Mouse (Mus musculus) testis, postnatal 14 days (tissue): ENCODE results near the gene Lgals12.

ENCODE experiments used
- DNase-seq: peaks from one replicate; pipeline ENCODE4 v3.0.0; 2021; ENCODE audit warnings: low spot score

Lgals12 gene

GRCm38 (mm10) chr19:7583599-7583998, 23.4 kb downstream of the Lgals12 start:
- no peak for DNase-seq

GRCm38 (mm10) chr19:7583101-7583500, 23.9 kb downstream of the Lgals12 start:
- DNase-seq = no peak

DNA sequence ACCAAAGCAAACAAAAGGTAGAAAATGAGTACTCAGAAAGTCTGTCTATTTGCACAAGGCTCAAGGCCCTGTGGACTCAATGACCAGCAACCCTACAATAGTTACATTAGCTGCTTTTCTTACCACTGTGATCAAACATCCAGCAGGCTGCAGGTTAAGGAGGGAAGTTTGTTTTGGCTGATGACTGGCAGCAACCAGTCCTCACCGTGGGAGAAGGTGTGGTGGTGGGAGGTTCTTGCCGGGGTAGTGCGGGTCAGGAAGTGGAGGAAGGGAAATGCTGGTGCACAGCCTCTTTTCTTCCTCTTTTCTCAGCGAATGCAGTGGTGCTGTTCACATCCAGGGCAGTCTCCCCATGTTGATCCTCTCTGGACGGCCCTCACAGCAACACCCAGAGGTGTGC, 26.0 kb downstream of the Lgals12 start:
- DNase-seq = no peak

DNA sequence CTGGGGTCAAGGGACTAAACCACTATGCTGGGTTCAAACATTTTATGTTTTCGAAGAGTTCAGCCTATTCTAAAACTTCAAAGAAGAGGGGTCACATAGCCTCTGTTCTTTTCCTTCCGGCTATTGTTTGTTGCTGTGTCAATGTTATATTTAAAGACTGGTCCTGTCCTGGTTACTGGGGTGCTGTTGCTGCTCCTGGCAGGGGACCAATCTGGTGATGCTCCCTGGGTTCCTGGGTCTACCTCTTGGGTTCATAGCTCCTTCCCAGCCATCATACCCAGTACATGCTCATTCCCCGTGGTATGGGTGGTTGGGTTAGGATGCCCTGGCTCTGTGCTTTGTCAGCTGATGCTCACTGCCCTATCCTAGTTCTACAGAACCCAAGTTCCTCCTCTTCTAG, 29.3 kb downstream of the Lgals12 start:
- no peak for DNase-seq

DNA sequence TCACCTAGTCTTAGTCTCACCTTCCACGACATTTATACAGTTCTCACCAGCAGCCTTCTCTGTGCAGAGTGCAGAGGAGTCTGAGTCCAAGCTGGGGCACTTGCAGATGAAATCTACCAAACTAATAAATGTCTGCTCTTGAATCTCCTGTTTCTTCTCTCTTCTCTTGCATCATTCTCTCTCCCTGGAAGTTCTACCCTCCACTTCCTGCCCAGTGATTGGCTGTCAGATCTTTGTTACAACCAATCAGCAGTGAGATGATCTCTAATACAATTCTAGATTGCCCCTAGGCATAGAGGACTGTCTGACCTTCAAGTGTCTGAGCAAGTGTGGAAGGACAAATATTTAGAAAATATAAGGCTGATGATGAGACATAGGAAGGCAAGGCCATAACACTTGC, 30.8 kb downstream of the Lgals12 start:
- DNase-seq = no peak

DNA sequence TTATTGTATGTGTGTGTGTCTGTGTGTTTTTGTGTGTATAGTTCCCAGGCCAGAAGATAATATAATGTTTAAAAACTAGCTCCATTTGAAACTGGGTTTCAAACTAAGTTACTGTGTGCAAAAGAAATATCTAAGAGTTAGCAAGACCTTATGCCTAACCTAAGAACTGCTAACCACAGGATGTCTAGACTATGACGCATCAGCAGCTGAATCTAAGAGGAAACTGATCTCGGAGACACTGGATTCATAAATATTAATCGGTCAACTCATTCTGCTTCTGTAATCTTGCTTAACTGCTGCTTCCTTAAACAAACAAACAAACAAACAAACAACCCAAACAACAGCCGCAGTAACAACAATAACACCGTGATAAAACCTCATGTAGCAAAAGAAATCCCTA, 37.3 kb downstream of the Lgals12 start:
- no peak for DNase-seq

DNA sequence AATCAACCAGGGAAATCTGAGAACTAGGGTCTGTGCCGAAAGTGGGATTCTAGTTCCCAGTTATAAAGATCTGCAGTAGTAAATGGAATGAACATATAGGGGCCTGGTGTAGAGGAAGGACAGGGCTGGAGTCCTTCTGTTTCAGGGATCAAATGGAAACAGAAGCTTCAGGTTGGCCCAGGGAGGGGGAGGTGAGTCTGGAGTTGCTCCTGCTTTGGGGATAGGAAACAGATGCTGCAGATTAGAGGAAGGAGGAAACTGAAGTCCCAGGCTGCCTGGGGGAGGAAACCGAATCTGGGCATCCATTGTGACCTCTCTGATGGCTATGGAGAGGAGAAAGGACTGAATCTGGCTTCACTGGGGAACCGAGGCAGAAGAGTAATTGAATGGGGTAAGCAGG, 38.6 kb downstream of the Lgals12 start:
- DNase-seq = no peak

DNA sequence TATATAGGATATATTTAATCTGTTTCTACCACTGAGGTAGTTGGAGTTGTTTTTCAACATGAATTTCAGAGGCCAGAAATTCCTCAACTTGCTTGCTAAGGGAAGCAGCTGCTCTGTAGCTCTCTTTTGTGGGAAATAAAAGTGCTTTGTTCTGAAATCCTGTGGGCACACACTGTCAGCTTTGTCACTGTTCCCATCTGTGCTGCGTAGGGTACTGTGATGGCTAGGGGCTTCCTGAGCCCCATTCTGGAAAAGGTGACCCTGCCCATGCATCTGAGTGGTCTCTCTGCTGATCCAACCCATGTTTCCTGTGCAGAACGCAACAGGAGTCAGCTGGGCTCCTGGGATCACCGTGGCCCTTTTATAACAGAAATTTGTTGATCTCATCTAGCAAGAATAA, 40.2 kb downstream of the Lgals12 start:
- no peak for DNase-seq

GRCm38 (mm10) chr19:7564457-7564856, 42.5 kb downstream of the Lgals12 start:
- DNase-seq = no peak

DNA sequence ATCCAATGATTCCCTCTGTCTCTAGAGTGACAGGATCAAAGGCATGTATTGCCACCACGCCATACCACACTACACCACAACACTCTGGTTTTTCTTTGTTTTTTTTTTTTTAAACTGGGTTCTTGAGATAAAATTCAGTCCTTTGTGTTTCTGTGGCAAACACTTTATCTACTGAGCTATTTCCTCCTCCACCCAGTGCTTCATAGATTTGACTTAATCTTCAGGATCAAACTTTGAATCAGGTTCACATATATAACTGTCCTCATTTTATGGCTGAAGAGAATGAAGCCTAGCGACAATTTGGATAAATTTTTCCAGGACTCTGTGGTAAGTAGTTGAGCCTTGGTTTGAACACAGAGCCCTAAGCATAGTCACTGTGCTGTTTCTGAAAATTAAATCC, 43.3 kb downstream of the Lgals12 start:
- DNase-seq = no peak

DNA sequence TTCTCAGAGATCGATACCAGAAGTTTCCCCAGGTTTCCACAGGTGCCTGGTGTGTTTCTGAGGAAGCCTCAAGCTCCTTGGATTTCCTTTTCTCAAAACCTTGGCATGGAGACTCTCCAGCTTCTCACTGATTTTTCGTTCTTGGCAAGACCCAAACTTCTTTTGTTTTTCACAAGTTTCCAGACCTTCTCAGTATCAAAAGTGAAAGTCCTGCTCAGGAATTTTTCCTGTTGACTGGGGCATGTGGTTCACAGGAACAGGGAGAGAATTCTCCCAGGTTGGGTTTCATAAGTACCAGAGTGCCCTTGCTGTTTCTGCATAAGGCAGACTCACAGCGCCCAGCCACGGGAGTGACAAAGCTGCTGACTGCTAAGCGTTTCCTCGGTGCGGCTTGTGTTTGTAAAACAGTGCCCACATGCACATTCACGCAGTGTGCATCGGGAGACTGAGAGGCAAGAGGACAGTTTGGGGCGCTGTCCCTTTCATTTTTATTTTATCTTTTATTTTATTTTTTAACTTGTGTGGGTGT, 44.3 kb downstream of the Lgals12 start:
- DNase-seq = no peak

DNA sequence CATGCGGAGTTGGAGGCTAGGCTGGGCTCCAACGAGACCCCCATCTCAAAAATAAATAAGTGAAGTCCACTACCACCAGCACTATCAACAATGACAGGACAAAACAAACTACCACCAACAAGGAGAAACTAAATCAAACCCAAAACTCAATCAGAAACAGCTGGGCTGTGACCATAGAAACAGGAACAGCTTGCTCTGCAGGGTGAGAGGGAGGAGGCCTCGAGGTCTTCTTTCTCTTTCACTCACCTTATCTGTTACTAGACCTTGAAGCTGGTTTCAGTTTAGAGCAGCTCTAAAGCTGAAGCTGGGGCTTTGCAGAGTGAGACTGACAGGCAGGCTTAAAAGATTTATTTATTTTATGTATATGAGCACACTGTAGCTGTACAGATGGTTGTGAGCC, 45.5 kb downstream of the Lgals12 start:
- DNase-seq = peak; percentile 24

DNA sequence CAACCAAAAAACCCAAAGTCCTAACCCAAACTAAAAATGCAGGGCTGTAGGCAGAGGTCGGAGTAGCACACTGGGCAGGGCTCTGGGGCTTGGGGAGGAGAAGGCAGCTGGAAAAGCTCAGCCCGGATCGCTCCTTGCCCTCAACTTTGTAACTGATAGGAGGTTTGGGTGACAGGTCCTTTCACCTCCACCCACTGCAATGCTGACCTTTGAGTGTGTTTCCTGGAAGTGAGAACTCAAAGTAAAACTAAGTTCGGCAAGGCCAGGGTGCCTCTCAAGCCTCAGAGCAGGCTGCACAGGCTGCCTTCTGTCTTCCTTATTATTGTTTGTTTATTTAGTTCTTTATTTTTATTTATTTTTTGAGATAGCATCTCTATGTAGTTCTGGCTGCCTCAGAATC, 47.0 kb downstream of the Lgals12 start:
- no peak for DNase-seq

DNA sequence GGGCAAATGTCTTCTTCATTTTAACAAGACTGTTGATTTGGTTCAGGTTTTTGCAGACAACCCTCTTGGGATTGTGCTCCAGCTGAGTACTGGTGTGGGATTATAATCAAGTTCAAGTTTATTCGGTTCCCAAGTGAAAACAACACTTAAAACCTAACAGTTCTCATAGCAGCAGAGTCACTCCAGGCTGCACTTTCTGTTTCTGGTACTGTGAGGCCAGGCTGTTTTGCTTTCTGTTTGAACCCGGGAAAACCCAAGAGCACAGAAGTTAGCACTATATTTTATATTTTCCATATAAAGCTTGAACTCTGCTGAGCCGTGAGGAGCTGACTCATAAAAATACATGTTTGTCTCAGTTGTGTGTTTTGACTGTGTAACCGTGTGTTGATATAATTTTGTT, 48.3 kb downstream of the Lgals12 start:
- no peak for DNase-seq

DNA sequence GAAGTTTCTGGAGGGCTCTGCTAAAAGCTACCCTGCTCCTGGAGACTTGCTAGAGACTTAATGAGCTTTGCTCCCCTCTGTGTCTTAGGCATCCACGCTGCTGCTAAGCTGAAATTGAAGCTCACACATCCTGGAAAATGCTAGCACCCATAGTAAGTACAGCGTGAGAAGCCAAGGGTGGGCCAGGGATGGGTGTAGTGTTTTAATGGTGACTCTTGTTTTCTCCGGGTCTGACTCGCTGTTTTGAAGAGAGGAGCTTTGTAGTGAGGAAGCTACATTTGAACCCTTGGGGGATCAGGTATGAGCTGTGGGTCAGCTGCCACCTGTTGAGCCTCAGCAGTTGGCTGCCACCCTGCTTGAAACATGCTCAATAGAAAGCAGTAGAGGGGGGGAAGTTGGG, 49.1 kb downstream of the Lgals12 start:
- DNase-seq = no peak

GRCm38 (mm10) chr19:7557328-7557822, 49.6 kb downstream of the Lgals12 start, which contains the start of gene Pla2g16:
Pla2g16 (plus strand) TSS chr19:7557459.
- peak; percentile 47 for DNase-seq

DNA sequence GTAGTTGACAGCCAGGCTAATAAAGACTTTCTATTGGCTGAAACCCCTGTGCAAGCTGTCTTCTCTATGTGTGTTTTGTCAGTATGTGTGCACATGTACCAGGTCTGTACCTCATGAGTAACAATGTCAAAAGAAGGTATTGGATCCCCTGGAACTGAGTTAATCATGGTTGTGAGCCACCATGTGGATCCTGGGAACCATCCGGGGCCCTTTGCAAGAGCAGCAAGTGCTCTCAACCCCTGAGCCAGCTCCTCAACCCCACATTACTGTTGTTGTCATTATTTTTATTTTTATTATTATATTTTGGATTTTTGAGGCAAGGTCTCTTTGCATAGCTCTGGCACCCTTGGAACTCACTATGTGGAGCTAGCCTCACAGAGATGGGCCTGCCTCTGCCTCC, 50.4 kb downstream of the Lgals12 start:
- DNase-seq = no peak

- DNase-seq = no peak
Measured at GRCm38 (mm10) chr19:7554881-7555280, 52.1 kb downstream of the Lgals12 start.

DNA sequence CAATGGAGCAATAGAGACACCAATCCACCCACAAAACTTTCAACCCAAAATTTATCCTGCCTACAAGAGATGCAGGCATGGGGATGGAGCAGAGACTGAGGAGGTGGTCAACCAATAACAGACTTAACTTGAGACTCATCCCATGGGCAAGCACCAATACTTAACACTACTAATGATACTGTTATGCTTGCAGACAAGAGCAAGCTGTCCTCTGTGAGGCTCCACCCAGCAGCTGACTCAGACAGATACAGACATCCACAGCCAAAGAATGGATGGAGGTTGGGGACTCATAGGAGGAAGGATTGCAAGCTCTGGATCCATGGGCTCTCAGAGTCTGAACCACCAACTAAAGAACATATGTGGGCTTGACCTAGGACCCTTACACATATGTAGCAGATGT, 53.6 kb downstream of the Lgals12 start:
- no peak for DNase-seq

DNA sequence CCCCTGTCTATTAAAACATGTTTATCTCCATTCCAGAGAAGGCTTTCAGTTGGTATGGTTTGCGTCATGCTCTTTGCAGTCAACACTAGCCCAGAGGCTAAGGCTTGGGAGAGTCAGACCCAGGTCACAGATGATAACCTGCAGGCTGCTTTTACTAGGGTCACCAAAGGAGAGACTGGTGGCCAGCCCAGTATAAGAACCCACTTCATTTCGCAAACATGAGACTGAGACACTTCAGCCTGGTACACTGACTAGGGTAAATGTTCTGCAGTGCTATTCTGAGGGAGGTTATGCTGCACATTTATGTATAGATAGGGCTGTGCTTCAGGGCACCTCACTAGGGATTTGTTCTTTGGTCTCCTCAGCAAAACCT, 54.7 kb downstream of the Lgals12 start:
- DNase-seq = no peak

GRCm38 (mm10) chr19:7551550-7552300, 55.3 kb downstream of the Lgals12 start:
- DNase-seq = no peak

GRCm38 (mm10) chr19:7548924-7549323, 58.1 kb downstream of the Lgals12 start:
- DNase-seq = no peak
